Mouse (Mus musculus) hindbrain, postnatal 0 days (tissue): Measurements from ENCODE around the gene Gm10401. TPM values are rescaled to one million over a fixed set of nuclear protein-coding genes. Genes with fewer than 3 reads are reported as not detected.
A peak's percentile ranks its signal among the peaks of the same experiment; 100 is the strongest.
"Not testable (repeated sequence)": the region's sequence is repeated elsewhere in the genome, so short reads cannot be mapped to it uniquely, and the experiment has no call there.

ENCODE experiments used
- ATAC-seq: fragments of 200-750 bp; cut with Nextera tagmentation; 2 replicates; pipeline ENCODE4 v1.8.0; 2017; ENCODE audit warnings: mild to moderate bottlenecking, moderate TSS enrichment, moderate library complexity
- DNase-seq: peaks from one replicate; pipeline ENCODE4 v3.0.0-alpha.2; 2015; ENCODE audit warnings: low spot score
- H3K27ac ChIP-seq: fragments of 300-500 bp; sonication (generic); 2 replicates; pipeline ENCODE4 v1.5.1; 2014; ENCODE audit warnings: mild to moderate bottlenecking
- H3K27me3 ChIP-seq: fragments of 300-500 bp; sonication (generic); 2 replicates; pipeline ENCODE4 v1.6.1; 2014; ENCODE audit warnings: low read length, mixed read lengths; ENCODE audit not compliant: insufficient read depth
- H3K36me3 ChIP-seq: fragments of 300-500 bp; sonication (generic); 2 replicates; pipeline ENCODE4 v1.6.1; 2014; ENCODE audit warnings: low read length, mixed read lengths; ENCODE audit not compliant: insufficient read depth
- H3K4me1 ChIP-seq: fragments of 300-500 bp; sonication (generic); 2 replicates; pipeline ENCODE4 v1.6.1; 2014; ENCODE audit warnings: antibody characterized with exemption, low read length, mixed read lengths; ENCODE audit not compliant: insufficient read depth
- H3K4me2 ChIP-seq: fragments of 300-500 bp; sonication (generic); 2 replicates; pipeline ENCODE4 v1.6.1; 2014; ENCODE audit warnings: low read depth, mild to moderate bottlenecking, low read length, moderate library complexity, mixed read lengths
- H3K4me3 ChIP-seq: fragments of 300-500 bp; sonication (generic); 2 replicates; pipeline ENCODE4 v1.5.1; 2014; ENCODE audit warnings: low read length
- H3K9ac ChIP-seq: fragments of 300-500 bp; sonication (generic); replicated peaks from 2 replicates; pipeline ENCODE4 v1.6.1; 2014; ENCODE audit warnings: mild to moderate bottlenecking, low read length, moderate library complexity, mixed read lengths
- H3K9me3 ChIP-seq: fragments of 300-500 bp; sonication (generic); 2 replicates; pipeline ENCODE4 v1.6.1; 2016; ENCODE audit warnings: low read length, mixed read lengths
- CTCF ChIP-seq: IDR thresholded peaks from 2 replicates; pipeline ENCODE4 v1.5.1; 2016; ENCODE audit warnings: antibody characterized with exemption, control low read depth, low read depth
- WGBS: fragments of 180-500 bp; shearing (Covaris S2); extraction: QIAGEN DNeasy Blood & Tissue Kit; methylation state at CpG from one replicate; pipeline ENCODE4 v1.1.7; 2014; 5-methylcytosine and 5-hydroxymethylcytosine counted together
- polyA plus RNA-seq: library from polyadenylated mRNA; unstranded; fragments of >200 nt; fragmentation: Nextera tagmentation; extraction: Ambion mirVana; gene quantifications from 2 replicates; pipeline ENCODE4 v1.2.1, GENCODE M21; 2015
- total RNA-seq: library from RNA; depleted of rRNA; stranded (reverse); fragments of >200 nt; gene quantifications from 2 replicates; pipeline ENCODE4 v1.2.3, GENCODE M21; 2014

Gm10401 gene
- total and polyA plus RNA-seq, 2 experiments from 2014 or later: 38.5 TPM; not detected in 1

GRCm38 (mm10) chr5:115120978-115121377, 22.9 kb upstream of the Gm10401 start:
- H3K27ac ChIP-seq: no peak overlapping the region
- no peaks in the 10 kb centered on the region for H3K27me3 ChIP-seq
- no peak for ATAC-seq
- no peaks in the 10 kb centered on the region for H3K9me3 ChIP-seq
- TF ChIP-seq CTCF: no peak
- WGBS: 68% methylated on average over 5 of the region's 5 CpGs
- DNase-seq: peak; percentile 47
- H3K4me3 ChIP-seq: no peak overlapping the region
- no peak overlapping the region for H3K4me2 ChIP-seq
- H3K4me1 ChIP-seq: 0 out of 2 replicates have a peak, but pooled peaks cover 3% of the 10 kb centered on the region
- no peak overlapping the region for H3K9ac ChIP-seq
- peaks cover 10% of the 10 kb centered on the region; the same call in 1 of the 2 replicates for H3K36me3 ChIP-seq

GRCm38 (mm10) chr5:115118961-115119570, 21.0 kb upstream of the Gm10401 start, which contains the start of gene Acads:
TSS of gene Acads (minus strand) at chr5:115119346.
- DNase-seq (peak; percentile 71), ATAC-seq (peak; percentile 84)
- Histone ChIP-seq H3K4me3 (peak within 1 kb of the TSS; percentile 49), H3K27ac (peak within 1 kb of the TSS; percentile 28; the same call in 1 of the 2 replicates), H3K36me3 (peaks cover 3% of the 10 kb centered on the region; the same call in 1 of the 2 replicates), H3K9me3 (no peaks in the 10 kb centered on the region), H3K27me3 (no peaks in the 10 kb centered on the region), H3K4me1 (no peaks in the 10 kb centered on the region), H3K4me2 (peak within 1 kb of the TSS; percentile 67), H3K9ac (peak within 1 kb of the TSS; percentile 50)
- WGBS: 1% methylated on average over 39 of the region's 39 CpGs
- TF ChIP-seq CTCF: no peak

GRCm38 (mm10) chr5:115117467-115117866, 19.4 kb upstream of the Gm10401 start:
- Histone ChIP-seq H3K9ac (no peak overlapping the region), H3K27ac (no peak overlapping the region), H3K4me2 (no peak overlapping the region), H3K27me3 (no peaks in the 10 kb centered on the region), H3K9me3 (no peaks in the 10 kb centered on the region), H3K4me1 (no peaks in the 10 kb centered on the region), H3K36me3 (no peaks in the 10 kb centered on the region; the same call in 1 of the 2 replicates), H3K4me3 (no peak overlapping the region)
- no peak for TF ChIP-seq CTCF
- DNase-seq (no peak), ATAC-seq (no peak)
- 96% methylated on average over 13 of the region's 13 CpGs for WGBS

GRCm38 (mm10) chr5:115116426-115116825, 18.3 kb upstream of the Gm10401 start:
- WGBS: 93% methylated on average over 3 of the region's 3 CpGs

GRCm38 (mm10) chr5:115114501-115114900, 16.4 kb upstream of the Gm10401 start:
- no peaks in the 10 kb centered on the region; the same call in 1 of the 2 replicates for H3K36me3 ChIP-seq
- H3K27ac ChIP-seq: no peak overlapping the region
- no peak for TF ChIP-seq CTCF
- H3K9me3 ChIP-seq: no peaks in the 10 kb centered on the region
- H3K4me3 ChIP-seq: no peak overlapping the region
- H3K4me1 ChIP-seq: no peaks in the 10 kb centered on the region
- no peak overlapping the region for H3K9ac ChIP-seq
- WGBS: 93% methylated on average over 8 of the region's 8 CpGs
- ATAC-seq (no peak), DNase-seq (no peak)
- no peaks in the 10 kb centered on the region for H3K27me3 ChIP-seq
- H3K4me2 ChIP-seq: no peak overlapping the region

More at GRCm38 (mm10) chr5:115116426-115116825, 18.3 kb upstream of the Gm10401 start:
- Histone ChIP-seq H3K9me3 (no peaks in the 10 kb centered on the region), H3K27me3 (no peaks in the 10 kb centered on the region), H3K9ac (no peak overlapping the region), H3K4me3 (no peak overlapping the region), H3K4me1 (no peaks in the 10 kb centered on the region), H3K36me3 (no peaks in the 10 kb centered on the region; the same call in 1 of the 2 replicates), H3K27ac (no peak overlapping the region), H3K4me2 (no peak overlapping the region)
- no peak for DNase-seq
- no peak for ATAC-seq
- TF ChIP-seq CTCF: no peak

- no peaks in the 10 kb centered on the region for H3K9me3 ChIP-seq
- no peak for DNase-seq
- ATAC-seq: no peak
- 92% methylated on average over 12 of the region's 12 CpGs for WGBS
- H3K36me3 ChIP-seq: no peaks in the 10 kb centered on the region; the same call in 1 of the 2 replicates
- no peaks in the 10 kb centered on the region for H3K27me3 ChIP-seq
- H3K27ac ChIP-seq: no peak overlapping the region
- H3K4me1 ChIP-seq: no peaks in the 10 kb centered on the region
- H3K9ac ChIP-seq: no peak overlapping the region
- TF ChIP-seq CTCF: no peak
- no peak overlapping the region for H3K4me2 ChIP-seq
- no peak overlapping the region for H3K4me3 ChIP-seq
These were observed 15.1 kb upstream of the Gm10401 start for GRCm38 (mm10) chr5:115113244-115113643.

- ATAC-seq: peak; percentile 40; the same call in 1 of the 2 replicates
- H3K9ac ChIP-seq: no peak overlapping the region
- 73% methylated on average over 8 of the region's 8 CpGs for WGBS
These were observed 13.1 kb upstream of the Gm10401 start for GRCm38 (mm10) chr5:115111156-115111555.

GRCm38 (mm10) chr5:115103253-115103652, 5.2 kb upstream of the Gm10401 start:
- H3K4me2 ChIP-seq, H3K27ac ChIP-seq, H3K4me3 ChIP-seq, H3K27me3 ChIP-seq, H3K36me3 ChIP-seq, ATAC-seq, H3K9ac ChIP-seq, H3K4me1 ChIP-seq, DNase-seq, H3K9me3 ChIP-seq: not testable (repeated sequence)
- 96% methylated on average over 23 of the region's 23 CpGs for WGBS

More at GRCm38 (mm10) chr5:115111156-115111555, 13.1 kb upstream of the Gm10401 start:
- Histone ChIP-seq H3K4me3 (no peak overlapping the region), H3K4me2 (no peak overlapping the region), H3K9me3 (no peaks in the 10 kb centered on the region), H3K4me1 (no peaks in the 10 kb centered on the region), H3K36me3 (no peaks in the 10 kb centered on the region; the same call in 1 of the 2 replicates), H3K27ac (no peak overlapping the region), H3K27me3 (no peaks in the 10 kb centered on the region)
- no peak for DNase-seq
- no peak for TF ChIP-seq CTCF
